Comparison of ENCODE assay signal across 34 mouse cellular contexts in the genomic region with DNA sequence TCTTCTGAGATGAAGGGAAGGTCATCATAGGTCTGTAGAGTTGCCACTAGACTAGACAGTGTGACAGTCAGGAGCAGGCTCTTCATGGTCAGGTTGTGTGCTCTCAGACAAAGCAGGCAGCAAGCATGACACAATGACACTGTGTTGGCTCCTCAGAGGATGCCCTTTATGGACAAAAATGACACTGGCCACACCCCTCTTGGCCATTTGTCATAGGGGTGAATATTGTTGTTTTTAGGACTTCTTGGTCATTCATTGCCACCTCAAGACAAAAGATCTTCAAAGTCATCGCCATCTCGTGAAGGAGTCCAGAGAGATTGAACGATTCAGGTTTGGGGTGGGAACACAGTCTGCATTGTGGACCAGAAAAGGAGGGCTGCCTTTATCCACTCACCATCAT. TPM values are rescaled to one million over a fixed set of nuclear protein-coding genes. Genes with fewer than 3 reads are reported as not detected.
"Had no signal": no experiment of that assay in that cellular context is flagged by ENCODE, and none has a peak within 500 bp of the region (broad histone marks: within the 10 kb centered on the region; RNA-seq: fewer than 3 reads in every experiment).

A gene (minus strand): TSS at position 101 of the 400 bp plus-strand sequence.

- H3K4me3 ChIP-seq: embryonic facial prominence, embryonic 10.5 days; embryonic facial prominence, embryonic 12.5 days; embryonic facial prominence, embryonic 13.5 days; embryonic facial prominence, embryonic 15.5 days; erythroblast, embryonic 14.5 days; forebrain, embryonic 10.5 days; forebrain, embryonic 12.5 days; forebrain, embryonic 13.5 days; forebrain, embryonic 15.5 days; gastrocnemius, adult 2 months; heart, adult 2 months had no signal

- H3K9ac ChIP-seq: embryonic facial prominence, embryonic 12.5 days; embryonic facial prominence, embryonic 13.5 days; embryonic facial prominence, embryonic 15.5 days; forebrain, embryonic 12.5 days; forebrain, embryonic 13.5 days; forebrain, embryonic 15.5 days; forebrain, postnatal 0 days had no signal

- H3K27ac ChIP-seq: embryonic facial prominence, embryonic 10.5 days; embryonic facial prominence, embryonic 12.5 days; embryonic facial prominence, embryonic 13.5 days; embryonic facial prominence, embryonic 15.5 days; forebrain, embryonic 10.5 days; forebrain, embryonic 12.5 days; forebrain, embryonic 13.5 days; forebrain, embryonic 15.5 days; gastrocnemius, adult 2 months; heart, adult 2 months had no signal

- H3K9me3 ChIP-seq: embryonic facial prominence, embryonic 10.5 days; embryonic facial prominence, embryonic 12.5 days; embryonic facial prominence, embryonic 13.5 days; embryonic facial prominence, embryonic 15.5 days; forebrain, embryonic 10.5 days; forebrain, embryonic 12.5 days; forebrain, embryonic 13.5 days; forebrain, embryonic 15.5 days had no signal

- DNase-seq: cerebellum, adult 8-10 months; cerebellum, adult 9-10 months; cerebellum, adult 9-11 months; cerebellum, postnatal 10 days; cerebellum, postnatal 14 days; cerebellum, postnatal 25 days; cerebellum, postnatal 36 days; embryo, embryonic 11 days; forebrain, postnatal 0 days; gastrocnemius, adult 2 months; gastrocnemius, postnatal 10 days; gastrocnemius, postnatal 14 days; gastrocnemius, postnatal 25 days; gastrocnemius, postnatal 36 days; heart, adult 11 months; heart, adult 18-20 months; heart, adult 2 months had no signal

- H3K27me3 ChIP-seq: embryonic facial prominence, embryonic 12.5 days; embryonic facial prominence, embryonic 13.5 days; embryonic facial prominence, embryonic 15.5 days; forebrain, embryonic 12.5 days; forebrain, embryonic 13.5 days; forebrain, embryonic 15.5 days had no signal

- ATAC-seq: forebrain, embryonic 13.5 days; forebrain, embryonic 14.5 days; forebrain, embryonic 15.5 days; forebrain, embryonic 16.5 days; forebrain, postnatal 0 days had no signal

- H3K4me2 ChIP-seq: embryonic facial prominence, embryonic 12.5 days; embryonic facial prominence, embryonic 13.5 days; embryonic facial prominence, embryonic 15.5 days; forebrain, embryonic 12.5 days; forebrain, embryonic 13.5 days; forebrain, embryonic 15.5 days had no signal

- H3K36me3 ChIP-seq: embryonic facial prominence, embryonic 10.5 days; embryonic facial prominence, embryonic 12.5 days; embryonic facial prominence, embryonic 13.5 days; embryonic facial prominence, embryonic 15.5 days; forebrain, embryonic 10.5 days; forebrain, embryonic 12.5 days; forebrain, embryonic 15.5 days had no signal

- H3K4me1 ChIP-seq: embryonic facial prominence, embryonic 10.5 days; embryonic facial prominence, embryonic 12.5 days; embryonic facial prominence, embryonic 13.5 days; embryonic facial prominence, embryonic 15.5 days; forebrain, embryonic 10.5 days; forebrain, embryonic 12.5 days; forebrain, embryonic 13.5 days; forebrain, embryonic 15.5 days had no signal

RNA-seq across cellular contexts. Expression of the gene that starts here (rescaled TPM):
- polyA plus RNA-seq: cortical plate, adult 2 months; embryonic facial prominence, embryonic 10.5 days; embryonic facial prominence, embryonic 11.5 days; embryonic facial prominence, embryonic 12.5 days; embryonic facial prominence, embryonic 13.5 days; embryonic facial prominence, embryonic 14.5 days; embryonic facial prominence, embryonic 15.5 days; erythroblast, embryonic 14.5 days; forebrain, embryonic 10.5 days; forebrain, embryonic 11.5 days; forebrain, embryonic 12.5 days; forebrain, embryonic 13.5 days; forebrain, embryonic 14.5 days; forebrain, embryonic 15.5 days; forebrain, embryonic 16.5 days; forebrain, postnatal 0 days; frontal cortex, adult 2 months; gonadal fat pad, adult 2 months; heart, adult 2 months had no signal
